Mouse (Mus musculus) lung, adult 2 months (tissue): ENCODE results near the gene Dock1.

ENCODE experiments used
- CTCF ChIP-seq: fragments of 200-500 bp; IDR thresholded peaks from 2 replicates; pipeline ENCODE4 v1.5.1; 2011; ENCODE audit warnings: mild to moderate bottlenecking, low read length, control low read depth; ENCODE audit not compliant: insufficient read depth
- POLR2A ChIP-seq: fragments of 200-500 bp; IDR thresholded peaks from 2 replicates; pipeline ENCODE4 v1.6.1; 2011; ENCODE audit warnings: low read depth, mild to moderate bottlenecking, control low read depth, low read length, borderline replicate concordance; ENCODE audit errors: extremely low read depth

- no peak for TF ChIP-seq CTCF
- TF ChIP-seq POLR2A = no peak
These were observed 148.0 kb downstream of the Dock1 start for GRCm38 (mm10) chr7:134818471-134818870.
